Mouse (Mus musculus) kidney, adult 2 months (tissue): Measurements from ENCODE around the gene Tcea2.

Source experiments
- CTCF ChIP-seq: fragments of 200-500 bp; conservative IDR thresholded peaks from 2 replicates; pipeline ENCODE4 v1.5.1; 2011; ENCODE audit warnings: low read depth, mild to moderate bottlenecking, control low read depth, low read length, moderate library complexity, mixed read lengths; ENCODE audit not compliant: insufficient read depth, insufficient read length
- POLR2A ChIP-seq: fragments of 200-500 bp; IDR thresholded peaks from one replicate; pipeline ENCODE4 v1.6.1; 2011; ENCODE audit warnings: low read depth, low read length, control low read depth

DNA sequence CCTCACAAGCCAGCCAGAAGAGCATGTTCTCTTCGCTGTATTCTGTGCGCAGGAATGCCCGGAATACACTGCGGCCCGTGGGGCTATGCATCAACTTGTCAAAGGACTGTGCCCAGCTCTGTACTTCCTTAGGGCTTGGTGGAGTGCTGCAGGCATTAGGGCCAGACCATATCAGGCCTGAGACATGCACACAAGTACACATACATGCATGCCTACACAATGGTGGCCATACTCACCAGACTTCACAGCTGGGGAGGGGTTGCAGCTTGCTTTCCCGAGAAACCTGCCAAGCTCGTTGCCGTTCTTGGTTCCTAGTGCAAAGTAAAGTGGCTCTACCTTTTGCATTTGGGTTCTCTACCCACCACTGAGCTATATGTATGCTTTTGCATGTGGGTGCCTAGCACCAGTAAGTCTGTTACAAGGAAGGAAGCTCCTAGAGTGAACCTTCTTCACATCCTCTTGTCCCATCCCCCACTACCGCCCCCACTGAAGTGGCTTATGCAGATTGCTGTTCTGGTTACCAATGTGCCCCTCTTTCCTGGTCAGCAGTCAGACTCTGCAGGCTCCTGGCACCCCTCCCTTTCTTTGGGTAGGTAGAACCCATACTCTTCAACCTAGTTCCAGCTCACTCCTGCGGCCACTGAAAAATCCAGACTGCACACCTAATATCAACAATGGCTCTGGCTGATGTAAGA is 9.5 kb downstream of the Tcea2 start:
- TF ChIP-seq CTCF: no peak
- TF ChIP-seq POLR2A: no peak
